Mouse (Mus musculus): ENCODE measurements around the gene Wscd2. TPM values are rescaled to one million over a fixed set of nuclear protein-coding genes. Genes with fewer than 3 reads are reported as not detected.
A peak's percentile ranks its signal among the peaks of the same experiment; 100 is the strongest.

The Wscd2 gene
- polyA plus RNA-seq, 1 experiment from 2014 or later: 4.2 TPM

GRCm38 (mm10) chr5:113464731-113465130 lies 25.4 kb upstream of the Wscd2 start:
- H3K4me3 ChIP-seq: no peak overlapping the region
- H3K27ac ChIP-seq (replicated peaks): no peak overlapping the region
- H3K4me1 ChIP-seq: peaks cover 68% of the 10 kb centered on the region
- no peaks in the 10 kb centered on the region for H3K9me3 ChIP-seq
- DNase-seq (ENCODE audit: low spot score): no peak
- WGBS: 83% methylated on average over 6 of the region's 6 CpGs
- H3K27me3 ChIP-seq (replicated peaks; ENCODE audit: low read depth, poor library complexity, severe bottlenecking): peaks cover 58% of the 10 kb centered on the region
- no peaks in the 10 kb centered on the region for H3K36me3 ChIP-seq (replicated peaks)

- Histone ChIP-seq H3K27me3 (replicated peaks; ENCODE audit: low read depth, poor library complexity, severe bottlenecking) (peaks cover 46% of the 10 kb centered on the region), H3K4me1 (peaks cover 66% of the 10 kb centered on the region), H3K4me3 (no peak overlapping the region), H3K9me3 (no peaks in the 10 kb centered on the region), H3K36me3 (replicated peaks) (no peaks in the 10 kb centered on the region), H3K27ac (replicated peaks) (0 out of 2 replicates have a peak overlapping the region, but pooled peaks have one; percentile 77)
- 46% methylated on average over 6 of the region's 6 CpGs for WGBS
- no peak for DNase-seq (ENCODE audit: low spot score)
These were observed 23.6 kb upstream of the Wscd2 start for GRCm38 (mm10) chr5:113466536-113466935.

- Histone ChIP-seq H3K4me3 (no peak overlapping the region), H3K4me1 (peaks cover 61% of the 10 kb centered on the region), H3K27ac (replicated peaks) (peak overlapping the region; percentile 77; the same call in 1 of the 2 replicates), H3K27me3 (replicated peaks; ENCODE audit: low read depth, poor library complexity, severe bottlenecking) (peaks cover 41% of the 10 kb centered on the region), H3K36me3 (replicated peaks) (no peaks in the 10 kb centered on the region), H3K9me3 (no peaks in the 10 kb centered on the region)
- no peak for DNase-seq (ENCODE audit: low spot score)
- WGBS: 31% methylated on average over 4 of the region's 4 CpGs
These were observed 23.1 kb upstream of the Wscd2 start for GRCm38 (mm10) chr5:113467072-113467471.

GRCm38 (mm10) chr5:113467765-113468164 lies 22.4 kb upstream of the Wscd2 start:
- H3K27ac ChIP-seq (replicated peaks): peak overlapping the region; percentile 77
- DNase-seq (ENCODE audit: low spot score): peak; percentile 42
- WGBS: under 1% methylated on average over 8 of the region's 8 CpGs
- peak overlapping the region; percentile 31; the same call in 1 of the 2 replicates for H3K4me3 ChIP-seq
- H3K9me3 ChIP-seq: no peaks in the 10 kb centered on the region
- peaks cover 56% of the 10 kb centered on the region for H3K4me1 ChIP-seq
- H3K27me3 ChIP-seq (replicated peaks; ENCODE audit: low read depth, poor library complexity, severe bottlenecking): peaks cover 34% of the 10 kb centered on the region
- H3K36me3 ChIP-seq (replicated peaks): no peaks in the 10 kb centered on the region

- peak overlapping the region; percentile 77 for H3K27ac ChIP-seq (replicated peaks)
- peak overlapping the region; percentile 31; the same call in 1 of the 2 replicates for H3K4me3 ChIP-seq
These were observed 21.5 kb upstream of the Wscd2 start for GRCm38 (mm10) chr5:113468625-113469024.

GRCm38 (mm10) chr5:113469231-113469630 lies 20.9 kb upstream of the Wscd2 start:
- Histone ChIP-seq H3K4me1 (peaks cover 48% of the 10 kb centered on the region), H3K9me3 (no peaks in the 10 kb centered on the region), H3K27ac (replicated peaks) (no peak overlapping the region), H3K27me3 (replicated peaks; ENCODE audit: low read depth, poor library complexity, severe bottlenecking) (peaks cover 22% of the 10 kb centered on the region), H3K36me3 (replicated peaks) (no peaks in the 10 kb centered on the region), H3K4me3 (no peak overlapping the region)
- 86% methylated on average over 5 of the region's 5 CpGs for WGBS
- DNase-seq (ENCODE audit: low spot score): peak; percentile 38

More at GRCm38 (mm10) chr5:113468625-113469024, 21.5 kb upstream of the Wscd2 start:
- 63% methylated on average over 5 of the region's 5 CpGs for WGBS
- H3K4me1 ChIP-seq: peaks cover 52% of the 10 kb centered on the region
- peaks cover 25% of the 10 kb centered on the region for H3K27me3 ChIP-seq (replicated peaks; ENCODE audit: low read depth, poor library complexity, severe bottlenecking)
- peak; percentile 19 for DNase-seq (ENCODE audit: low spot score)
- no peaks in the 10 kb centered on the region for H3K9me3 ChIP-seq
- H3K36me3 ChIP-seq (replicated peaks): no peaks in the 10 kb centered on the region

- H3K27me3 ChIP-seq (replicated peaks; ENCODE audit: low read depth, poor library complexity, severe bottlenecking): peaks cover 19% of the 10 kb centered on the region
- peaks cover 47% of the 10 kb centered on the region for H3K4me1 ChIP-seq
- H3K9me3 ChIP-seq: no peaks in the 10 kb centered on the region
- H3K36me3 ChIP-seq (replicated peaks): no peaks in the 10 kb centered on the region
- no peak overlapping the region for H3K4me3 ChIP-seq
- no peak overlapping the region for H3K27ac ChIP-seq (replicated peaks)
- no peak for DNase-seq (ENCODE audit: low spot score)
- WGBS: 89% methylated on average over 5 of the region's 5 CpGs
These were observed 20.3 kb upstream of the Wscd2 start for GRCm38 (mm10) chr5:113469826-113470225.

- no peak overlapping the region for H3K27ac ChIP-seq (replicated peaks)
- WGBS: 42% methylated on average over 4 of the region's 4 CpGs
- peaks cover 38% of the 10 kb centered on the region for H3K4me1 ChIP-seq
- peak; percentile 82 for DNase-seq (ENCODE audit: low spot score)
- H3K27me3 ChIP-seq (replicated peaks; ENCODE audit: low read depth, poor library complexity, severe bottlenecking): 0 out of 2 replicates have a peak, but pooled peaks cover 5% of the 10 kb centered on the region
- no peaks in the 10 kb centered on the region for H3K9me3 ChIP-seq
- no peak overlapping the region for H3K4me3 ChIP-seq
- H3K36me3 ChIP-seq (replicated peaks): no peaks in the 10 kb centered on the region
These were observed 18.7 kb upstream of the Wscd2 start for GRCm38 (mm10) chr5:113471417-113471816.

GRCm38 (mm10) chr5:113472339-113472738 lies 17.8 kb upstream of the Wscd2 start:
- H3K4me3 ChIP-seq: no peak overlapping the region
- H3K27ac ChIP-seq (replicated peaks): no peak overlapping the region
- no peaks in the 10 kb centered on the region for H3K36me3 ChIP-seq (replicated peaks)
- no peaks in the 10 kb centered on the region for H3K9me3 ChIP-seq
- H3K4me1 ChIP-seq: peaks cover 36% of the 10 kb centered on the region
- 63% methylated on average over 7 of the region's 7 CpGs for WGBS
- no peak for DNase-seq (ENCODE audit: low spot score)
- 0 out of 2 replicates have a peak, but pooled peaks cover 5% of the 10 kb centered on the region for H3K27me3 ChIP-seq (replicated peaks; ENCODE audit: low read depth, poor library complexity, severe bottlenecking)

GRCm38 (mm10) chr5:113476816-113477215 lies 13.3 kb upstream of the Wscd2 start:
- peaks cover 13% of the 10 kb centered on the region for H3K4me1 ChIP-seq
- no peaks in the 10 kb centered on the region for H3K9me3 ChIP-seq
- WGBS: 23% methylated on average over 6 of the region's 6 CpGs
- no peak overlapping the region for H3K4me3 ChIP-seq
- H3K27ac ChIP-seq (replicated peaks): no peak overlapping the region; the same call in 1 of the 2 replicates
- no peak for DNase-seq (ENCODE audit: low spot score)
- no peaks in the 10 kb centered on the region for H3K27me3 ChIP-seq (replicated peaks; ENCODE audit: low read depth, poor library complexity, severe bottlenecking)
- H3K36me3 ChIP-seq (replicated peaks): no peaks in the 10 kb centered on the region

- Histone ChIP-seq H3K27me3 (replicated peaks; ENCODE audit: low read depth, poor library complexity, severe bottlenecking) (no peaks in the 10 kb centered on the region), H3K36me3 (replicated peaks) (no peaks in the 10 kb centered on the region), H3K27ac (replicated peaks) (no peak overlapping the region), H3K9me3 (no peaks in the 10 kb centered on the region), H3K4me1 (peaks cover 8% of the 10 kb centered on the region), H3K4me3 (no peak overlapping the region)
- no peak for DNase-seq (ENCODE audit: low spot score)
- 79% methylated on average over 5 of the region's 5 CpGs for WGBS
These were observed 11.1 kb upstream of the Wscd2 start for GRCm38 (mm10) chr5:113479075-113479474.

GRCm38 (mm10) chr5:113480451-113480850 lies 9.7 kb upstream of the Wscd2 start:
- H3K4me1 ChIP-seq: peaks cover 8% of the 10 kb centered on the region
- 64% methylated on average over 5 of the region's 5 CpGs for WGBS
- no peak overlapping the region for H3K27ac ChIP-seq (replicated peaks)

GRCm38 (mm10) chr5:113485584-113486162 lies 4.5 kb upstream of the Wscd2 start:
- Histone ChIP-seq H3K4me1 (peaks cover 8% of the 10 kb centered on the region), H3K4me3 (no peak overlapping the region), H3K36me3 (replicated peaks) (no peaks in the 10 kb centered on the region), H3K9me3 (no peaks in the 10 kb centered on the region), H3K27me3 (replicated peaks; ENCODE audit: low read depth, poor library complexity, severe bottlenecking) (peaks cover 31% of the 10 kb centered on the region), H3K27ac (replicated peaks) (no peak overlapping the region)
- 69% methylated on average over 11 of the region's 11 CpGs for WGBS
- no peak for DNase-seq (ENCODE audit: low spot score)

More at GRCm38 (mm10) chr5:113480451-113480850, 9.7 kb upstream of the Wscd2 start:
- no peaks in the 10 kb centered on the region for H3K36me3 ChIP-seq (replicated peaks)
- no peaks in the 10 kb centered on the region for H3K27me3 ChIP-seq (replicated peaks; ENCODE audit: low read depth, poor library complexity, severe bottlenecking)
- no peak for DNase-seq (ENCODE audit: low spot score)
- no peak overlapping the region for H3K4me3 ChIP-seq
- H3K9me3 ChIP-seq: no peaks in the 10 kb centered on the region

Measured in embryonic facial prominence, embryonic 10.5 days (tissue).